Mouse (Mus musculus): ENCODE measurements around the gene Hp.

Gene Hp

DNA sequence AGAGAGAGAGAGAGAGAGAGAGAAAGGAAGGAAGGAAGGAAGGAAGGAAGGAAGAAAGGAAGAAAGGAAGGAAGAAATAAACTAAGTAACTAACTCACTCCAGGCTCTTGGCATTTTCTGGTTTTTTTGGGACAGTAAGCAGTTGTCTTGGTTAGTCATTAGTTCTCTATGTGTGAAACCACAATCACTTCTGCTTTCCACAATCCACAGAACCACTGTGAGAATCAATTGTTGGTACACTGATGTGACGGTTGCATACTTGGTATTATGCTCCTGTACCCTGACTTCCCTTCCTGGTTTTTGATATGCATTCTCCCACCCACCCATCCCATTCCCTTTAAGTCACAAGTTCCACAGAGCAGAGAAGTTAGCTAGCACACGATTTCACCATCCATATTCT is 15.1 kb downstream of the Hp start:
- DNase-seq (ENCODE audit: low read depth, low spot score) = no peak

DNA sequence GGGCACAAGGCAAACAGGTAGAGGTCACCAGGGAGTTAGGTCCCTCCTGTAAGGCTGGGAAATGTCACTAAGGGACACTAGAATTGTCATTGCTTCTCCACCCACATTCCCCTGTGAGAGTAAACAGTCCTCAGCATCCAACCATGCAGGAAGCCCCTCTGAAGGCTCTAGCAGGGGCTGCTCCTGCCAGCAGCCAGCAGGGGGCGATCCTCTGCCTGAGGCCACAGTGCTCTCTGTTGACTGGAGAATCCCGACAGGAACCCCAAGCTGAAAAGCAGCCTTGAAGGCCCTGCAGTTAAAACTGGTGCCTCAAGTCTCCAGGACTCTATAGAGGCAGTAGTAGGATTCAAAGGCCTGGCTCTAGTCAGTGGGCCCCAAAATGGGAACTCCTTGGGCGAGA is 27.3 kb downstream of the Hp start:
- DNase-seq (ENCODE audit: low read depth, low spot score) = peak; percentile 12

DNA sequence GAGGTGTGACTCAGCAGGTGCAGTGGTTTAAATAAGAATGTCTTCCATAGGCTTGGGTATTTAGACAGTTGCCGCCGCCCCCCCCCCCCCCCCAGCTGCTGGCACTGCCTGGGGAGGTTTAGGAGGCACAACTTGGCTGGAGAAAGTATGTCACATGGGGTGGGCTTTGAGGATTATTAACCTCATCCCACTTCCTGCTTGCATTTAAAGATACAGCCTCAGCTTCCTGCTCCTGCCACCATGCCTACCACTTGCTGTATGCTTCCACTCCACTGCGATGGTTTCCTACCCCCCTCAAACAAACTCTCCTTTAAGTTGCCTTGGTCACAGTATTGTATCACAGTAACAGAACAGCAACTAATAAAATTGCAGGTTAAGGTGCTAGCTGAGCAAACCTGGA is 34.9 kb downstream of the Hp start:
- DNase-seq (ENCODE audit: low read depth, low spot score) = no peak

DNA sequence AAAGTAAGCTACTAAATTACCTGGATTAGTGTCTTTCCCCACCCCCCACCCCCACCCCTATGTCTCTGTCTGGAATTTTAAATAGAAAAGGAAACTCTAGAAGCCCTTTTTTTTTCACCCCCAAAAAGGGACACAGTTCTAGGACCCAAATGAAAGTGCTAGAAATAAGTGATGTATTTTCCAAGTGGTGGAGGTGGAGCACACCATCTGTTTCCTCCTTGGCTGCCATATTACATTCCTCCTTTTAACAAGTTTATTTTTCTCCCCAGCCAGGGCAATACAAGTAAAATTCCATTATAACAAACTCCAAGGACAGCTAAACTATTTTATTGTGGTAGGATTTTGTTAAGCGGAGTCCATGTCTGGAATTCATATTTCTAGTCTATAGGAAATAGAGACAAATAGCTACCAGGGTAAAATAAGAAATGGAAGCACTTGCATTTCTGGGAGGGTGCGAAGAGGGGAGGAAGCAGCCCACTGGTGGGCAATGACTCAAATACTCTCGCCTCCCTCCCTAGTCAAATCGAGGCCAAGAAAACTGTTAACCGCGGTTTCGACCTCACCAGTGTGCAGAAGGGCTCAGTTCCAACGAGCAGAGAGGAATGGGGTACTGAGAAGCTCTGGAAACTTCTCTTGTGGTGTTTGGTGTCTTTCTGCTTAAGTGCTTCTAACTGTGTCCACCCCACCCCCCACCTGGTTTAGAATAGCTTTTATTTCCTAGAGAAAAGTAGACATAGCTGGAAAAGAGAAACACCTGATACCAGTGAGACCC is 36.0 kb downstream of the Hp start:
- no peak for DNase-seq (ENCODE audit: low read depth, low spot score)

DNA sequence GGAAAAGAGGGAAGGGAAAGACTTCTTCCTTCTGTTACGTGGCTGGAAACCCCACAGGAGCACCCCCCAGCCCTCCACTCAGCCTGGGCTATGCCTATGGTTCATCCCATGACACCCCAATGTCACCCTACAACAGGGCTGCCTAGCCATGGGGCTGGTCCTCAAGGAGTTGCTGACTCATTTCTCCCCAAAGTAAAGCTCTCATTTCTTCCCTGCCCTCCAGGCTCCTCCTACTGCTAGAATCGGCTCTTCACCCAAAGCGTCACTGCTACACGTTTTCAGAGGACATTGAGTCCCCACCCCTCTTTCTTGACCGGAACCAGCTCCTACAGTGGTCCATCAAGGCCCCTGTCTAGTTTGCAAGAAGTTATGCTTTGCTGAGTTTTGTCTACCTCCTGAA is 36.8 kb downstream of the Hp start:
- DNase-seq (ENCODE audit: low read depth, low spot score) = no peak

- peak; percentile 86 for DNase-seq (ENCODE audit: low read depth, low spot score)
Measured at GRCm38 (mm10) chr8:109536703-109537102, 42.3 kb downstream of the Hp start.

DNA sequence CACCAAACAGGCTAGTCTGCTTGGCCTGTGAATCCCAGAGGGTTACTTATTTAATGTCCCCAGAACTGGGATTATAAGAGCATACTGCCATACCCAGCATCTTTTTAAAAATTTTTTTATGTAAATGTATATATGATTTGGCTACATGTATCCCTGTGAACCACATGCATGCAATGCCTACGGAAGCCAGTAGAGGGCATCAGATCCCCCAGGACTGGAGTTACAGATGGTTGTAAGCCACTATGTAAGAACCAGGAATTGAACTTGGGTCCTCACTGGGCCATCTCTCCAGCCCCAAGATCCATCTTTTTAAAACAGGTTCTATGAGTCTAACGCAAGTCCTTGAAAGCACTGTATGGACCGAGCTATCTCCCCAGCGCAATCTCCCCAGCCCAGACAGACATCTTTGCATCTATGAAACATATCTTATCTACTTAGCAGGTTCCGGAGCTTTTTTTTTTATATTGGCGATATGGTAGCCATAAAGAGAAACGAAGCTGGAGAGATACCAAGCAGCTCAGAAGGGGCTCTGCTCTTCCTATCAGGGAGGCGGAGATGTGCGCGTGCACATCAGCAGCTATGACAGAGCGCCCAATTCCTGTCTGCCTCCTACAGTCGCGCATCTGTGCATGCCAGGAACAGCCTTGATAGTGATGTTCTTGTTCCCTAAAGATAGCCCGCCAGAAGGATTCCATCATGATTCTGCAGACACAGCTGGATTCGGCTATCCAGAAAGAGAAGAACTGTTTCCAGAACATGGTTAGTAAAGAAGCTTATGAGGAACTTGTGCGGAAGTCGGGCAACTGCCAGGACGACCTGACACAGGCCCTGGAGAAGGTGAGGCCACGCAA is 43.6 kb downstream of the Hp start:
- DNase-seq (ENCODE audit: low read depth, low spot score) = peak; percentile 57

Measured in forelimb bud, embryonic 11.5 days (tissue).